Mouse (Mus musculus) embryonic fibroblast, embryonic 13.5 days (primary cell): ENCODE results near the gene Klhl33.

Source experiments
- CTCF ChIP-seq: IDR thresholded peaks from 2 replicates; pipeline ENCODE4 v1.5.1; 2011; ENCODE audit warnings: mild to moderate bottlenecking, control low read depth, low read length, moderate library complexity, borderline replicate concordance; ENCODE audit not compliant: insufficient read depth
- POLR2A ChIP-seq: IDR thresholded peaks from 2 replicates; pipeline ENCODE4 v1.6.1; 2011; ENCODE audit warnings: low read depth, mild to moderate bottlenecking, control low read depth, low read length, moderate library complexity

DNA sequence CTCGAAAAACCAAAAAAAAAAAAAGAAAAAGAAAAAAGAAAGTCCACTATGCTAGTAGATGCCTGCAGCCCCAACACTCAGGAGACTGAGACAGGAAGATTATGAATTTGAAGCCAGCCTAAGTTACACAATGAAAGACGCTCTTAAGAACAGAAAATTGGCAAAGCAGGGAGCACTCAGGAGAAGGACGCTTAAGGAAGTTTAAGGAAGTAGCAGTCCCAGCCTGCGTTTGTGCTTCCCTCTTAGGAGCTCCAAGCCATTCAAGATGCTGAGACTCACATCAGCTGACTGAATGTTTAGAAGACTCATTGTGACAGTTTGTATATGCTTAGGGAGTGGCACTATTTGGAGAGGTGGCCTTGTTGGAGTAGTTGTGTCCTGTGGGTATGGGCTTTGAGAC is 10.8 kb upstream of the Klhl33 start:
- no peak for TF ChIP-seq CTCF
- TF ChIP-seq POLR2A = no peak
